Mouse (Mus musculus): ENCODE measurements around the gene Acvr2b.

The Acvr2b gene

DNA sequence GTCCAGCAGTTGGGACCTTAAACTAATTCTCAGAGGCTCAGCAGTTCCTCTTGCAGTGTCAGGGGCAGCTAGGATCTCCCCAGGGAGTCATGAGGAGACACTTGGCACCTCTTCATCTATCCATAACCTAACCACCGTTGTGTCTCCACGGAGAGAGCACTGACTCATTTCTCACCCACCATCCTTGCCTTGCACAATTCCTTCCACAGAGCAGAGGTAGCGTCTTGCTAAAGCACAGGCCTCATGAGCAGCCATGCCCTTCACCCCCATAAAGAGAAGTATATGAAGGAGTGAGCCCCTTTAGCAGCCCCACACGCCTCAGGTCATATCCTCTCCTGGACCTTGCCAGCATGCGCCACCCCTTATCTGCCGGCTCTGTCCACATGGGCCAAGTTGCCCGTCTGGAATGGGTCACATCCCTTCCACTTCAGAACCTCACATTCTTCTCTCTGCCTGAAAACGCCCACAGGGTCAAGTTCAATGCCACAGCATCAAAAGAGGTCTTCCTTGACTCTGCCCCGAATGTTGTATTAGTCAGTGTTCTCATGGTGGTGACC, 71.8 kb downstream of the Acvr2b start:
- DNase-seq (ENCODE audit: low read depth, low spot score), result no peak

DNA sequence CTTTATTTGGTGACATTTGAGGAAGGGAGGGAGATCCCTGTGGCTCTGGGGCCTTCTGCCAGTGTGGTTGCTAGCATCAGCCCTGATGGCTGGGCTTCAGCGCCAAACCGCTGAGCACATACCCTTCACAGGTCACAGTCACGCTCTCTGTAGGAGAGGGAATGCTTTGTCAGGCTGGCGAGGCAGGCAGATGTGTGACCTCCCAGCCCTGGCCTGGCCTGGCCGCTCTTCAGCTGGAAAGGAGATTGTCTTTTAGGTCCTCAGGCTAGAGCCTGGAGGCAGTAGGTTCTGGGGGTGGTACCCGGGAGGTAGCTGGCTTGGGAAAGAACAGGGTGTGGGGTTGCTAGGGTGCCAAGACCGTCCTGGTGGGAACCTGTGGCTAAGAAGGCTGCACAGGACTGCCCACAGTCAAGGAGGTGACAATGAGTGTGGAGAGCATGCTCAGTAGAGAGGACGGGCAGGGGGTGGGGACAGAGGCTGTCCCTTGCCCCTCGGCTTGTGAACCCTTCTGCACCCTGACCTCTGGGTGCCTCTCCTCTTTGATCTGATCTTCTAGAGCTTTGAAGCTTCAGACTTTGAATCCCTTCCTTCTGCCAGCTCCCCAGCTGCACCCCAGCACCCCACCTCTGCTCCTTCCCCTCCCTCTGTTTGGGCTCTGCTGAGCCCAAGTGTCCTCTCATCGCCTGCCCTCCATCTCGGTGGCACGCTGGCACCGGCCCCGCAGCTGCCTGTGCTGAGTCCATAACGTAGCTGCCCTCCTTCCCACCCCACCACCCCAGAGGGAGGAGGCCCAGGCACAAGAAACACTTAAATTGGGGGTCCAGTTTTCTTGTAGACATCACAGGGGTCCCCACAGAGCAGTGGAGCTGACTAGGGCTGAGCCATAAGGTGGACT, 73.0 kb downstream of the Acvr2b start:
- DNase-seq (ENCODE audit: low read depth, low spot score), result no peak

DNA sequence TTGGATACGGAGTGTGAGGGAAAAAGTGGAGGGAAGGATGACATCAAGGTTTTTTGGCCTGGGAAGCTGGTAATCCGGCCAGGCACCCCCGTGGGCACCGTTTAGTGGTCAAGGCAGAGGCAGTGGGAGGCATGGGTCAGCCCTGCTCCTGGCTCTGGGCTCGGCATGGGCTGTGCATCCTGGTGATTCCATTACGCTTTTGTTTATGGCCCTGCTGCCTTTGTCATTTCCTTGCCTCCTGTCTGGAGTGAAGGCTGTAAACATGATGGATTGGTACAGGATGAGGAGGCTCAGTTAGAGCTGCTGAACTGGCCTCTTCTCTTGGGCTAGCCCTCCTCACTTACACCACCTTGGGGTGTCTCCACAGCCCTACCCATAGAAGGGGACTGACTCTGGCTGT, 75.8 kb downstream of the Acvr2b start:
- no peak for DNase-seq (ENCODE audit: low read depth, low spot score)

DNA sequence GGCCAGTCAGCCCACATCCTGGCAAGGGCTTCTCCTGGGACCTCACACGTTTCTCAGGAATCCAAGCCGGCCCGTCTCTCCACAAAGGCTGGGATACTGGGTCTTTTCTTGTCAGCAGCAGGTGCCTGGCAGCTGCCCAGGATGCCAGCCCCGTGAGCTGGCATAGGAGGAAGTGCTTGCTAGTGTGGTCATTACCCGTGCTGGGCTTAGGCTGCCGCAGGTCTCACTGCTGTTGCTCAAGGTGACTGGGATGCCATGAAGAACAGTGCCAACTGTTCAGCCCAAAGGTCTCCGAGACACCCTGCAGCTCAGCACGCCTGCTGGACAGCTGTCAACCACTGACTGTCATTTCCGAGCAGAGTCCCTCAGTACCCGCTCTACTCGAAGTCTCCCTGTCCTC, 76.4 kb downstream of the Acvr2b start:
- no peak for DNase-seq (ENCODE audit: low read depth, low spot score)

DNA sequence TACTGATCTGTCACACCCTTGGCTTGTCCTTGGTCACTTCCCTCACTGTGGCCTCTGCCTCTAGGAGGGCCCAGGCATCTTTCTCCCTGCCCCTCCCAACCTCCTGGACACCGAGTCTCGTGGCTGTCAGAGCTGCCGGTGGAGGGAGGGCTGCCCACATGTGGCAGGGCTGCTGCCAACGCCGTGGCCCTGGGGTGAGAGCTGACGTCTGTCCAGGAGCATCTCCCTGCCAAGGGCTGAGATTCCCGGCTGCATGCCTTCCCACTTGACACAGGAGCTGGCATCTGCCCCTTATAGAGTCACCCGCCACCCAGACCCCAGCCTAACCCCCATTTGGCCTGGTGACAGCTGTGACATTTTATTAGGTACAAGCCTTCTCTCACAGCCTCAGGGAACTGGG, 77.4 kb downstream of the Acvr2b start:
- DNase-seq (ENCODE audit: low read depth, low spot score), result no peak

DNA sequence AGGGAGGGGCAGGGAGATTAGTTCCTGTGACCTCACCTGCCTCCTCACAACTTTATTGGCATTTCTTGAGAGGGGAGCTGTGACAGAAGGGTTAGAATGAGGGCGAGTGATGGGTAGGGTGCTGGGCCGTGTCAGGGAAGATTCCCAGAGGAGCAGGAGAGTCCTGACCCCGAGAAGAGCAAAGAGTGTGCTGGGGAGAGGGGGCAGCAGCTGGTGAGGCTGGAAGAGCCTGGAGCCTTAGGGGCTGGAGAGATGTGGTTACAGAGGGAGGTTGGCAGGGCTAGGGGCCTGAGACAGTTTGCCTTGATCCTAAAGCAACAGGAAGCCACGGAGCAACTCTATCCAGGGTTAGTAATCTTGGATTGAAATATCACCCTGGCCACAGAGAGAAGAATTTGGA, 79.7 kb downstream of the Acvr2b start:
- no peak for DNase-seq (ENCODE audit: low read depth, low spot score)

DNA sequence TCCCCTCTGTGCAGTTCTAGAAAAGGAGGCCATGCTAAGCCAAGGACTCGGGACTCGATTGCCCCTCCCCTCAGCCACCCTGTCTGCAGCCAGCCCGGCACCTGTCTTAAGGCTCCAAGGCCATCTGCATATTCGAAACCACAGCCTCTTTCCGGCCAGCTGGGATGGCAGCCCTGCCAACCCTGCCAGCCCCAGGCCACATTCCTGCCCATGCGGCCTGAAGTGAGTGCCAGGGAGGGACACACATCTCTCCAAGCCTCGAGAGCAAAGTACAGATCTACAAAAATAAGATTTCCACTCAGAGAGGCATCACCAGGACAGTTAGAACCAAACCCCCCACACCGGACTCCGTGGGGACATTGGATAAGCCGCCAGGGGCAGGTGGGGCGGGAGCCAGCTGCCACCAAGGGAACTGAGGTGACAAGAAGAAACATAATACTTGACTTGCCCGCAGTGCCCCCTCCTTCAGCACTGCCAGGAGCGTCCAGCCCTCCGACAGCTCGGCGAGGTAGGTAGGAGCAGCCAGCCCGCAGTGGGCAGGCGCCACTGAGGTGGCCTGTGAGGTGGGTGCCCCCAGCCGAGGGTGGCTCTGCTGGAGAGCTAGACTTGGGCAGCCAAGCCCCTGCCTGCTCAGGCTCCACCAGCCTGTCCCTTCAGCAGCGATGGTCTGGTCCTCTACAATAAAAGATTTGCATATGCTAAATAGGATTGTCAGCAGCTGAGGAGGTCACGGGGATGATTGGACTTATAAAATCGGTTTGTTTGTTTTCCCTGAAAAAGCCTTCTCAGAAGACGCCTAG, 81.8 kb downstream of the Acvr2b start:
- DNase-seq (ENCODE audit: low read depth, low spot score), result no peak

DNA sequence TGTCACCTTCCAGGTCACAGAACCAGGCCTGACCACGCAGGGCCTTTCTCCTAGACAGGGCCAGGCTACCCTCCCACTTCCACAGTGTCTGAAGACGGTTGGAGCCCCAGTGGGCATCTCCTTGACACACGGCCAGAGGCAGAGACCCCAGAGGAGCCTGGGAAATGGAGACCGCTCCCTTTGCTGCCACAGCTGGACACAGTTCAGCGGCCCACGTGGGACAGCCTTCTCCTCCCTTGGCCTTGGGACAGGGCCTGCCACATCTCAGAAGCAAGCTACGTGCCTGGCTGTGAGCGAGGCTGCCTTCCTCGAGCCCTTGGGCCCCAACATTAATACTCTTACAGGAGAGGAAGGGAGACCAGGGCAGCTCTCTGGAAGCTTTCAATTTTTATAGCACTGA, 82.5 kb downstream of the Acvr2b start:
- no peak for DNase-seq (ENCODE audit: low read depth, low spot score)

Measured in A20 (cell line).